Mouse (Mus musculus): ENCODE measurements around the gene Polr2e. TPM values are rescaled to one million over a fixed set of nuclear protein-coding genes. Genes with fewer than 3 reads are reported as not detected.

Polr2e gene
- polyA plus RNA-seq, 1 experiment = 46.3 TPM

- Histone ChIP-seq H3K4me1 (ENCODE audit: control insufficient read depth, insufficient read depth, low read length) (peaks cover 8% of the 10 kb centered on the region), H3K4me3 (ENCODE audit: insufficient read depth, low read length) (no peak overlapping the region), H3K27ac (ENCODE audit: insufficient read depth, low read length) (no peak overlapping the region)
- no peak for TF ChIP-seq POLR2A (IDR thresholded peaks at IDR 0.05; ENCODE audit: low read depth, low read length)
- no peak for TF ChIP-seq CTCF (IDR thresholded peaks at IDR 0.05; ENCODE audit: borderline replicate concordance, insufficient read depth, low read length)
Observed at GRCm38 (mm10) chr10:80025889-80026288, 13.7 kb downstream of the Polr2e start.

- peaks cover 8% of the 10 kb centered on the region for H3K4me1 ChIP-seq (ENCODE audit: control insufficient read depth, insufficient read depth, low read length)
- H3K4me3 ChIP-seq (ENCODE audit: insufficient read depth, low read length) = no peak overlapping the region
- TF ChIP-seq CTCF (IDR thresholded peaks at IDR 0.05; ENCODE audit: borderline replicate concordance, insufficient read depth, low read length) (no peak), POLR2A (IDR thresholded peaks at IDR 0.05; ENCODE audit: low read depth, low read length) (no peak)
- no peak overlapping the region for H3K27ac ChIP-seq (ENCODE audit: insufficient read depth, low read length)
Observed at GRCm38 (mm10) chr10:80025463-80025862, 14.1 kb downstream of the Polr2e start.

GRCm38 (mm10) chr10:80025044-80025347 is 14.6 kb downstream of the Polr2e start:
- H3K4me1 ChIP-seq (ENCODE audit: control insufficient read depth, insufficient read depth, low read length) = peaks cover 8% of the 10 kb centered on the region
- no peak for TF ChIP-seq POLR2A (IDR thresholded peaks at IDR 0.05; ENCODE audit: low read depth, low read length)
- no peak for TF ChIP-seq CTCF (IDR thresholded peaks at IDR 0.05; ENCODE audit: borderline replicate concordance, insufficient read depth, low read length)
- H3K27ac ChIP-seq (ENCODE audit: insufficient read depth, low read length) = no peak overlapping the region
- no peak overlapping the region for H3K4me3 ChIP-seq (ENCODE audit: insufficient read depth, low read length)

- TF ChIP-seq POLR2A (IDR thresholded peaks at IDR 0.05; ENCODE audit: low read depth, low read length) = no peak
- no peak for TF ChIP-seq CTCF (IDR thresholded peaks at IDR 0.05; ENCODE audit: borderline replicate concordance, insufficient read depth, low read length)
- Histone ChIP-seq H3K4me1 (ENCODE audit: control insufficient read depth, insufficient read depth, low read length) (peaks cover 8% of the 10 kb centered on the region), H3K4me3 (ENCODE audit: insufficient read depth, low read length) (no peak overlapping the region), H3K27ac (ENCODE audit: insufficient read depth, low read length) (no peak overlapping the region)
Observed at GRCm38 (mm10) chr10:80024229-80025043, 15.2 kb downstream of the Polr2e start.

- peaks cover 8% of the 10 kb centered on the region for H3K4me1 ChIP-seq (ENCODE audit: control insufficient read depth, insufficient read depth, low read length)
- no peak overlapping the region for H3K4me3 ChIP-seq (ENCODE audit: insufficient read depth, low read length)
- H3K27ac ChIP-seq (ENCODE audit: insufficient read depth, low read length) = no peak overlapping the region
- no peak for TF ChIP-seq CTCF (IDR thresholded peaks at IDR 0.05; ENCODE audit: borderline replicate concordance, insufficient read depth, low read length)
Observed at GRCm38 (mm10) chr10:80023758-80024157, 15.8 kb downstream of the Polr2e start.

GRCm38 (mm10) chr10:80022806-80023205 is 16.8 kb downstream of the Polr2e start:
- no peak overlapping the region for H3K4me3 ChIP-seq (ENCODE audit: insufficient read depth, low read length)
- H3K27ac ChIP-seq (ENCODE audit: insufficient read depth, low read length) = no peak overlapping the region
- no peak for TF ChIP-seq CTCF (IDR thresholded peaks at IDR 0.05; ENCODE audit: borderline replicate concordance, insufficient read depth, low read length)
- TF ChIP-seq POLR2A (IDR thresholded peaks at IDR 0.05; ENCODE audit: low read depth, low read length) = no peak
- peaks cover 8% of the 10 kb centered on the region for H3K4me1 ChIP-seq (ENCODE audit: control insufficient read depth, insufficient read depth, low read length)

- no peak overlapping the region for H3K27ac ChIP-seq (ENCODE audit: insufficient read depth, low read length)
- H3K4me3 ChIP-seq (ENCODE audit: insufficient read depth, low read length) = no peak overlapping the region
- TF ChIP-seq CTCF (IDR thresholded peaks at IDR 0.05; ENCODE audit: borderline replicate concordance, insufficient read depth, low read length) (no peak), POLR2A (IDR thresholded peaks at IDR 0.05; ENCODE audit: low read depth, low read length) (no peak)
- H3K4me1 ChIP-seq (ENCODE audit: control insufficient read depth, insufficient read depth, low read length) = peaks cover 8% of the 10 kb centered on the region
Observed at GRCm38 (mm10) chr10:80022164-80022563, 17.4 kb downstream of the Polr2e start.

GRCm38 (mm10) chr10:80021320-80021641 is 18.3 kb downstream of the Polr2e start:
- Histone ChIP-seq H3K27ac (ENCODE audit: insufficient read depth, low read length) (no peak overlapping the region), H3K4me1 (ENCODE audit: control insufficient read depth, insufficient read depth, low read length) (peaks cover 8% of the 10 kb centered on the region), H3K4me3 (ENCODE audit: insufficient read depth, low read length) (no peak overlapping the region)
- TF ChIP-seq POLR2A (IDR thresholded peaks at IDR 0.05; ENCODE audit: low read depth, low read length) = no peak

GRCm38 (mm10) chr10:80020603-80021319 is 18.8 kb downstream of the Polr2e start:
- Histone ChIP-seq H3K4me3 (ENCODE audit: insufficient read depth, low read length) (no peak overlapping the region), H3K4me1 (ENCODE audit: control insufficient read depth, insufficient read depth, low read length) (peaks cover 8% of the 10 kb centered on the region), H3K27ac (ENCODE audit: insufficient read depth, low read length) (no peak overlapping the region)
- no peak for TF ChIP-seq POLR2A (IDR thresholded peaks at IDR 0.05; ENCODE audit: low read depth, low read length)
- no peak for TF ChIP-seq CTCF (IDR thresholded peaks at IDR 0.05; ENCODE audit: borderline replicate concordance, insufficient read depth, low read length)

- Histone ChIP-seq H3K4me3 (ENCODE audit: insufficient read depth, low read length) (no peak overlapping the region), H3K4me1 (ENCODE audit: control insufficient read depth, insufficient read depth, low read length) (peaks cover 8% of the 10 kb centered on the region), H3K27ac (ENCODE audit: insufficient read depth, low read length) (no peak overlapping the region)
- TF ChIP-seq CTCF (IDR thresholded peaks at IDR 0.05; ENCODE audit: borderline replicate concordance, insufficient read depth, low read length) (no peak), POLR2A (IDR thresholded peaks at IDR 0.05; ENCODE audit: low read depth, low read length) (no peak)
Observed at GRCm38 (mm10) chr10:80020191-80020590, 19.4 kb downstream of the Polr2e start.
